Mouse (Mus musculus): ENCODE results near the gene Selenbp1. TPM values are rescaled to one million over a fixed set of nuclear protein-coding genes. Genes with fewer than 3 reads are reported as not detected.

The Selenbp1 gene
- total RNA-seq, 2 experiments from 2014 or later, result 93.9 to 98.3 TPM

- no peak for DNase-seq (ENCODE audit: low spot score)
- intact Hi-C loops (cut with DNase I), result no loop called here
Observed at GRCm38 (mm10) chr3:94972552-94972951, 39.7 kb downstream of the Selenbp1 start.

DNA sequence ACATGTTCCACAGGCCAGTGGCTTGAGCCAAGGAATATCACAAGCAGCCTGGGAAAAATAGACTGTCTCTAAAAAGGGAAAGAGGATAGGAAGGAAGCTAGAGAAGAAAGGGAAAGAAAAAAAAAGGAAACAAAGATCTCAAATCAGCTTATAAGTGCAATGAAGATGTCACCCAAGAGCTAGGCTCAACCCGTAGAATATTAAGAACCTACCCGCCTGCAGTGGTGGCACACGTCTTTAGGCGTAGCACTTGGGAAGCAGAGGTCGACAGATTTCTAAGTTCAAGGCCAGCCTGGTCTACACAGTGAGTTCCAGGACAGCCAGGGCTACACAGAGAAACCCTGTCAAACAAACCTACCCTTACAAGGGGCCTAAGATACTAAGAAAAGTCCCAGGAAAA lies 40.8 kb downstream of the Selenbp1 start:
- intact Hi-C loops (cut with DNase I), result no loop called here

GRCm38 (mm10) chr3:94974026-94974527 lies 41.2 kb downstream of the Selenbp1 start:
- intact Hi-C loops (cut with DNase I), result no loop called here
- no peak for DNase-seq (ENCODE audit: low spot score)

More for the DNA sequence above, 40.8 kb downstream of the Selenbp1 start:
- no peak for DNase-seq (ENCODE audit: low spot score)

GRCm38 (mm10) chr3:94974528-94975422 lies 41.9 kb downstream of the Selenbp1 start, which contains the start of gene Pi4kb:
TSS of gene Pi4kb (plus strand) at chr3:94974731.
- DNase-seq (ENCODE audit: low spot score), result peak; percentile 73
- intact Hi-C loops (cut with DNase I), result loop anchor here (1.0 kb wide), 1 partner anchor 20 kb away; the partner anchor contains the start of gene Rfx5

DNA sequence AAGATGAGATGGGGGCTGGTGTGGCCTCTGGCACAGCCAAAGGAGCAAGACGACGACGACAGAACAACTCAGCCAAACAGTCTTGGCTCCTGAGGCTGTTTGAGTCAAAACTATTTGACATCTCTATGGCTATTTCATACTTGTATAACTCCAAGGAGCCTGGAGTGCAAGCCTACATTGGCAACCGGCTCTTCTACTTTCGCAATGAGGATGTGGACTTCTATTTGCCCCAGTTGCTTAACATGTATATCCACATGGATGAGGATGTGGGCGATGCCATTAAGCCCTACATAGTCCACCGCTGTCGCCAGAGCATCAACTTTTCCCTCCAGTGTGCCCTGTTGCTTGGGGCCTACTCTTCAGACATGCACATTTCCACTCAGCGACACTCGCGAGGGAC lies 51.5 kb downstream of the Selenbp1 start:
- intact Hi-C loops (cut with DNase I), result no loop called here

DNA sequence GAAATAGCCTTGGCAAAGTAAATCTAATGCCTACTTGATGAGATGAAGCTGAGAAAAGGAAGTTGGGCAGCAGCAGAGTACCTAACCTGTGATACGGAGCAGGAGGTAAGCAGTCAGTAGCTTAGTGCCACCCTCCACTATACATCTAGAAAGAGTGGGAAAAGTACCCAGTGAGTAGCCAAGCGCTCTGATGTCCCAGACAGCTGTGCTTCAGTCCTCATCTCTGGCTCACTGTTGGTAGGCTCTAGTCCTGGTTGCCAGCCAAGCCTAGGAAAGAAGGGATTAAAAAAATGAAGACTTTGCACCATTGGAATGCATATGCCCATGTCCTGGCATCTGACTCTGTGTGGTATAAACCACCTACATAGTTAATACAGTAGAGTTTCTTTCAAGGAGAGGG lies 52.7 kb downstream of the Selenbp1 start:
- intact Hi-C loops (cut with DNase I), result no loop called here
- no peak for DNase-seq (ENCODE audit: low spot score)

More for the DNA sequence above, 51.5 kb downstream of the Selenbp1 start:
- no peak for DNase-seq (ENCODE audit: low spot score)

- intact Hi-C loops (cut with DNase I), result no loop called here
- peak; percentile 74 for DNase-seq (ENCODE audit: low spot score)
Observed at GRCm38 (mm10) chr3:94987578-94987977, 54.7 kb downstream of the Selenbp1 start.

GRCm38 (mm10) chr3:94989159-94989761 lies 56.4 kb downstream of the Selenbp1 start:
- DNase-seq (ENCODE audit: low spot score), result no peak
- intact Hi-C loops (cut with DNase I), result no loop called here

Other genes with a start within 250 kb of the Selenbp1 start
- gene Selenbp2, start 239.5 kb upstream of the Selenbp1 start, total RNA-seq (2021), result 10 to 100 TPM; 11.6 to 14.6 TPM
- gene Cgn, start 146.6 kb upstream of the Selenbp1 start, total RNA-seq (2021), result under 1 TPM; 0.60 to 0.92 TPM
- gene Pogz, start 95.5 kb upstream of the Selenbp1 start, total RNA-seq (2021), result 10 to 100 TPM; 16.6 to 21.3 TPM
- 100 to 1,000 TPM; 217 to 228 TPM for gene Psmb4, start 46.1 kb upstream of the Selenbp1 start, total RNA-seq (2021)
- 1 to 10 TPM; 6.2 to 6.9 TPM for gene Rfx5, start 21.0 kb downstream of the Selenbp1 start, total RNA-seq (2021)
- gene Pi4kb, start 41.7 kb downstream of the Selenbp1 start, total RNA-seq (2021), result 10 to 100 TPM; 25.3 to 27.0 TPM
- 10 to 100 TPM; 10.8 to 11.1 TPM for gene Zfp687, start 82.4 kb downstream of the Selenbp1 start, total RNA-seq (2021)
- 100 to 1,000 TPM; 119 to 129 TPM for gene Psmd4, start 109.6 kb downstream of the Selenbp1 start, total RNA-seq (2021)
- gene Pip5k1a, start 173.9 kb downstream of the Selenbp1 start, total RNA-seq (2021), result 10 to 100 TPM; 14.2 to 15.2 TPM
- gene Vps72, start 178.0 kb downstream of the Selenbp1 start, total RNA-seq (2021), result 10 to 100 TPM; 31.3 to 32.2 TPM
- gene Tmod4, start 191.4 kb downstream of the Selenbp1 start, total RNA-seq (2021), result 10 to 100 TPM; 17.3 to 24.5 TPM
- 10 to 100 TPM; 28.3 to 31.4 TPM for gene Scnm1, start 201.0 kb downstream of the Selenbp1 start, total RNA-seq (2021)
- gene Lysmd1, start 201.0 kb downstream of the Selenbp1 start, total RNA-seq (2021), result 1 to 10 TPM; 6.7 to 7.9 TPM
- gene Tnfaip8l2, start 209.3 kb downstream of the Selenbp1 start, total RNA-seq (2021), result 1 to 10 TPM; 2.0 to 2.1 TPM
- gene Sema6c, start 227.4 kb downstream of the Selenbp1 start, total RNA-seq (2021), result 1 to 10 TPM; 7.3 to 9.4 TPM

Data from heart, postnatal 25 days (tissue).